Mouse (Mus musculus) T-cell, adult 2 months (primary cell): ENCODE measurements at regions not wholly inside any gene's neighbourhood (a gene's known extent, or its start where the extent isn't known, plus 50 kb on each side); places are given as distances from the start of the nearest gene placed in this dataset.

Source experiments
- DNase-seq: peaks from one replicate; pipeline ENCODE4 v3.0.0; 2022; ENCODE audit warnings: low spot score

- no peak for DNase-seq
Measured at GRCm38 (mm10) chr14:14596057-14596809, 105.8 kb upstream of the Slc4a7 start.

- no peak for DNase-seq
Measured at GRCm38 (mm10) chr14:14599586-14599985, 102.5 kb upstream of the Slc4a7 start.

GRCm38 (mm10) chr14:14599990-14600389, 102.1 kb upstream of the Slc4a7 start:
- no peak for DNase-seq

GRCm38 (mm10) chr14:14603439-14603838, 98.6 kb upstream of the Slc4a7 start:
- DNase-seq = no peak

- no peak for DNase-seq
Measured at GRCm38 (mm10) chr14:14607074-14607473, 95.0 kb upstream of the Slc4a7 start.

GRCm38 (mm10) chr14:14612245-14612644, 89.8 kb upstream of the Slc4a7 start:
- no peak for DNase-seq

- DNase-seq = no peak
Measured at GRCm38 (mm10) chr14:14620316-14620715, 81.8 kb upstream of the Slc4a7 start.

GRCm38 (mm10) chr14:14628673-14629072, 73.4 kb upstream of the Slc4a7 start:
- no peak for DNase-seq

GRCm38 (mm10) chr14:14631750-14632149, 70.3 kb upstream of the Slc4a7 start:
- DNase-seq = no peak

GRCm38 (mm10) chr14:14632471-14632870, 69.6 kb upstream of the Slc4a7 start:
- DNase-seq = peak; percentile 25

- peak; percentile 71 for DNase-seq
Measured at GRCm38 (mm10) chr14:14632951-14633931, 68.8 kb upstream of the Slc4a7 start.

- peak; percentile 2 for DNase-seq
Measured at GRCm38 (mm10) chr14:14634021-14634420, 68.1 kb upstream of the Slc4a7 start.

- DNase-seq = no peak
Measured at GRCm38 (mm10) chr14:14639102-14640015, 62.7 kb upstream of the Slc4a7 start.

GRCm38 (mm10) chr14:14640023-14640441, 62.0 kb upstream of the Slc4a7 start:
- no peak for DNase-seq

- DNase-seq = no peak
Measured at GRCm38 (mm10) chr14:14640557-14640956, 61.5 kb upstream of the Slc4a7 start.

- DNase-seq = no peak
Measured at GRCm38 (mm10) chr14:14643533-14643932, 58.5 kb upstream of the Slc4a7 start.

- DNase-seq = no peak
Measured at GRCm38 (mm10) chr14:14645084-14645483, 57.0 kb upstream of the Slc4a7 start.
